Mouse (Mus musculus): Measurements from ENCODE around the gene Akap6.

DNA sequence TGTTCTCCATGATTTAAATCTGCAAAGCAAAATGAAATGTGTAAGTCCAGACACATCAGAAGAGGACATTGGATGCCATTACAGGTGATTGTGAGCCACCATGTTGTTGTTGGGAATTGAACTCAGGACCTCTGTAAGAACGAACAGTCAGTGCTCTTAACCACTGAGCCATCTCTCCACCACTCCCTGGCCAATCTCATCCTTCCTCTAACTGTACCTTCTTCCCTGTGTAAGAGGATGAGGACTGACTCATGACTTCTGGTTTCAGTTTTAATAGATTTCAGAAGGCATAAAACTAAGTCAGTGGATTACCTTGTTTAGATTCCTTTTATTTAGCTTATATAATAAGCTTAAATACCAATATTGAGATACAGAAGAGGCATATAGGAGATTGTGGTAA is 38.0 kb downstream of the Akap6 start:
- TF ChIP-seq CTCF (conservative IDR thresholded peaks at IDR 0.05; ENCODE audit: low read length): no peak
- no peak for TF ChIP-seq NANOG (IDR thresholded peaks at IDR 0.05; ENCODE audit: borderline replicate concordance, low read length)
- no peak for TF ChIP-seq POU5F1 (IDR thresholded peaks at IDR 0.05; ENCODE audit: borderline replicate concordance, low read length)

Data from E14TG2a.4 (cell line).